Mouse (Mus musculus) heart, embryonic 11.5 days (tissue): ENCODE data around the gene Spaar. TPM values are rescaled to one million over a fixed set of nuclear protein-coding genes. Genes with fewer than 3 reads are reported as not detected.

Source experiments
- ATAC-seq: fragments of 200-750 bp; cut with Nextera tagmentation; replicated peaks from 2 replicates; pipeline ENCODE4 v1.8.0; 2017; ENCODE audit warnings: moderate library complexity; ENCODE audit not compliant: insufficient number of reproducible peaks, low FRiP score, low TSS enrichment
- H3K27ac ChIP-seq: fragments of 300-500 bp; sonication (generic); 2 replicates; pipeline ENCODE4 v1.5.1; 2014; ENCODE audit warnings: mild to moderate bottlenecking, low read depth, low read length
- H3K27me3 ChIP-seq: fragments of 300-500 bp; sonication (generic); 2 replicates; pipeline ENCODE4 v1.6.1; 2014; ENCODE audit warnings: mild to moderate bottlenecking, low read length, mixed read lengths; ENCODE audit not compliant: control insufficient read depth, insufficient read depth
- H3K36me3 ChIP-seq: fragments of 300-500 bp; sonication (generic); 2 replicates; pipeline ENCODE4 v1.6.1; 2014; ENCODE audit warnings: mild to moderate bottlenecking, low read length, moderate library complexity, mixed read lengths; ENCODE audit not compliant: control insufficient read depth, insufficient read depth
- H3K4me1 ChIP-seq: fragments of 300-500 bp; sonication (generic); 2 replicates; pipeline ENCODE4 v1.6.1; 2014; ENCODE audit warnings: low read length; ENCODE audit not compliant: control insufficient read depth, insufficient read depth
- H3K4me2 ChIP-seq: fragments of 300-500 bp; sonication (generic); 2 replicates; pipeline ENCODE4 v1.6.1; 2014; ENCODE audit warnings: mild to moderate bottlenecking, moderate library complexity
- H3K4me3 ChIP-seq: fragments of 300-500 bp; sonication (generic); 2 replicates; pipeline ENCODE4 v1.5.1; 2014; ENCODE audit warnings: low read depth, low read length
- H3K9ac ChIP-seq: fragments of 300-500 bp; sonication (generic); 2 replicates; pipeline ENCODE4 v1.6.1; 2014; ENCODE audit warnings: mild to moderate bottlenecking, low read depth, low read length, moderate library complexity
- H3K9me3 ChIP-seq: fragments of 300-500 bp; sonication (generic); replicated peaks from 2 replicates; pipeline ENCODE4 v1.6.1; 2016; ENCODE audit warnings: low read length; ENCODE audit not compliant: control insufficient read depth
- WGBS: fragments of 180-500 bp; shearing (Covaris S2); extraction: QIAGEN DNeasy Blood & Tissue Kit; methylation state at CpG from one replicate; pipeline ENCODE4 v1.1.7; 2014; ENCODE audit not compliant: insufficient replicate concordance; 5-methylcytosine and 5-hydroxymethylcytosine counted together
- polyA plus RNA-seq: library from polyadenylated mRNA; unstranded; fragments of >200 nt; fragmentation: Nextera tagmentation; extraction: Ambion mirVana; gene quantifications from 2 replicates; pipeline ENCODE4 v1.2.1, GENCODE M21; 2014

Spaar gene
- polyA plus RNA-seq = 0.16 and 0.24 TPM in 2 replicates

- H3K27ac ChIP-seq = peak within 1 kb of the TSS; percentile 80
- ATAC-seq = no peak
- H3K4me2 ChIP-seq = peak within 1 kb of the TSS; percentile 34
These were observed at the start of gene Spaar for GRCm38 (mm10) chr4:43729794-43730550. TSS of gene Spaar (plus strand) at chr4:43730034.

GRCm38 (mm10) chr4:43690021-43690420, 39.8 kb upstream of the Spaar start:
- H3K9me3 ChIP-seq = no peaks in the 10 kb centered on the region
- no peak for ATAC-seq
- 90% methylated on average over 17 of the region's 17 CpGs for WGBS

More at GRCm38 (mm10) chr4:43729794-43730550, at the start of gene Spaar:
- no peaks in the 10 kb centered on the region for H3K36me3 ChIP-seq
- 0 out of 2 replicates have a peak within 1 kb of the TSS, but pooled peaks have one; percentile 56 for H3K9ac ChIP-seq
- H3K27me3 ChIP-seq = no peaks in the 10 kb centered on the region
- H3K9me3 ChIP-seq = no peaks in the 10 kb centered on the region
- no peak within 1 kb of the TSS for H3K4me3 ChIP-seq
- 31% methylated on average over 14 of the region's 14 CpGs for WGBS
- peaks cover 48% of the 10 kb centered on the region for H3K4me1 ChIP-seq

GRCm38 (mm10) chr4:43691026-43691425, 38.8 kb upstream of the Spaar start:
- ATAC-seq = no peak
- Histone ChIP-seq H3K9me3 (no peaks in the 10 kb centered on the region), H3K36me3 (0 out of 2 replicates have a peak, but pooled peaks cover 3% of the 10 kb centered on the region), H3K27me3 (no peaks in the 10 kb centered on the region), H3K4me1 (peaks cover 18% of the 10 kb centered on the region), H3K4me2 (no peak overlapping the region), H3K9ac (no peak overlapping the region), H3K4me3 (no peak overlapping the region), H3K27ac (no peak overlapping the region)
- 74% methylated on average over 5 of the region's 5 CpGs for WGBS

More at GRCm38 (mm10) chr4:43690021-43690420, 39.8 kb upstream of the Spaar start:
- Histone ChIP-seq H3K9ac (no peak overlapping the region), H3K4me2 (no peak overlapping the region), H3K27ac (no peak overlapping the region), H3K4me3 (no peak overlapping the region), H3K36me3 (0 out of 2 replicates have a peak, but pooled peaks cover 3% of the 10 kb centered on the region), H3K4me1 (peaks cover 12% of the 10 kb centered on the region), H3K27me3 (no peaks in the 10 kb centered on the region)

GRCm38 (mm10) chr4:43693806-43694241, 36.0 kb upstream of the Spaar start:
- 37% methylated on average over 5 of the region's 5 CpGs for WGBS
- H3K27ac ChIP-seq = no peak overlapping the region
- ATAC-seq = no peak

DNA sequence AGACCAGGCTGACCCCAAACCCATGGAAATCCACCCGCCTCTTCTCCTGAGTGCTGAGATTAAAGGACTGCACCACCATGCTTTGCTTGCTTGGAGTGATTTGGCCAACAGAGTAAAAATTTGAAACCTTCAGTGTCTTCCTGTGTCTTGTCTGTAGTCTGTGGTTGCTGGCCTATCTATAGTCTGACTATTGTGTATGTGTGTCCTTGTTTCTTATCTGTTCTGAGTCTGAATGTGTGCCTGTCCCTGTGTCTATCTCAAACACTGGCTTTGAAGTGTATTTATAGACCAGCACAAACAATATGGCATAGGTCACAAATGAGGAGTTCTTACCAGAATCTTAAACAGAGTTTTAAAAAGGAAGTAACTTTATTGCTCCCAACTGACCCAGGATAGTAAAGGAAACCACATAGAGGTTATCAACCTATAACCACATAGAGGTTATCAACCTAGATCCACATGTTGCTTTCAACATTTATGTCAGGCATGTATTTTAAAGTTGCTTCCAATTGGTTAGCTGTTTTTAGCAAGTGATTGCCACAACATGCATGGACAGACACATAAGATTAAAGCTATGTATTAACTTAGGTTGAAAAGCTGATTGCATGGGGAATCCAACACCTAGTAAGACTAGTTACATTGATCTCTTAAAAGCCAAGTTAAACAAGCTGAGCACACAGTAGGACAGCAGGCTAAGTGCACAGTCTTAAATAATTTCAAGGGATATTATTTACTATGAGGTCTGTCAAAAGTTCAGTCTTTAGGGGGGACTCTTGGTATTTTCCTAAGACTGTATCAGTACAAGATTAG, 35.2 kb upstream of the Spaar start:
- Histone ChIP-seq H3K9ac (no peak overlapping the region), H3K27ac (no peak overlapping the region)
- WGBS = 73% methylated on average over 1 of the region's 1 CpGs

More at GRCm38 (mm10) chr4:43693806-43694241, 36.0 kb upstream of the Spaar start:
- no peaks in the 10 kb centered on the region for H3K27me3 ChIP-seq
- H3K9ac ChIP-seq = no peak overlapping the region
- peaks cover 18% of the 10 kb centered on the region for H3K4me1 ChIP-seq
- H3K4me3 ChIP-seq = no peak overlapping the region
- H3K36me3 ChIP-seq = 0 out of 2 replicates have a peak, but pooled peaks cover 3% of the 10 kb centered on the region
- no peaks in the 10 kb centered on the region for H3K9me3 ChIP-seq
- H3K4me2 ChIP-seq = no peak overlapping the region

DNA sequence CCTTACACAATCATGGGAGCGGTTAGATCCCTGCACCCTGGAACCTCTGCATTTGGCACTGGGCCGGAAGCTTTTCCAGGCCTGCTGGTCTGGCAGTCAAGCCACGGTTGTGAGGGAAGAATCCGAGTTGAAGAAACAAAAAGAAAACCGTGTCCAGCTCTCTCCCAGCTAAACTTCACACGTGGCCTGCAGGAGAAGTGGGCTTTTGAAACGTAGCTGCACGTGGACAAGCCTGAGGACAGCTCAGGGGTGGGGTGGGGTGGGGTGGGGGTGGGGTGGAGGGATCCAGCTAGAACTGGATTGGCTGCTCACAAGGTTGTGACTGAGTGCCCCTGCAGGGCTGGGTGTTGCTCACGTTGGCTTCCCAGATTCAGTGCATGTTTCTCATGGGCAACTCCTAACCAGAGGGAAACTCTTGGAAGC, 34.6 kb upstream of the Spaar start:
- no peak overlapping the region for H3K4me2 ChIP-seq
- H3K27ac ChIP-seq = 0 out of 2 replicates have a peak overlapping the region, but pooled peaks have one; percentile 22
- no peak overlapping the region for H3K9ac ChIP-seq
- no peaks in the 10 kb centered on the region for H3K27me3 ChIP-seq
- H3K36me3 ChIP-seq = 0 out of 2 replicates have a peak, but pooled peaks cover under 1% of the 10 kb centered on the region
- WGBS = 19% methylated on average over 9 of the region's 9 CpGs
- no peak for ATAC-seq
- H3K9me3 ChIP-seq = no peaks in the 10 kb centered on the region
- peaks cover 18% of the 10 kb centered on the region for H3K4me1 ChIP-seq
- H3K4me3 ChIP-seq = no peak overlapping the region

More for the DNA sequence above, 35.2 kb upstream of the Spaar start:
- no peaks in the 10 kb centered on the region for H3K9me3 ChIP-seq
- H3K4me2 ChIP-seq = no peak overlapping the region
- ATAC-seq = no peak
- peaks cover 18% of the 10 kb centered on the region for H3K4me1 ChIP-seq
- no peaks in the 10 kb centered on the region for H3K27me3 ChIP-seq
- H3K36me3 ChIP-seq = 0 out of 2 replicates have a peak, but pooled peaks cover 3% of the 10 kb centered on the region
- no peak overlapping the region for H3K4me3 ChIP-seq

- no peak overlapping the region for H3K9ac ChIP-seq
- no peak overlapping the region for H3K27ac ChIP-seq
- no peaks in the 10 kb centered on the region for H3K36me3 ChIP-seq
- H3K4me2 ChIP-seq = no peak overlapping the region
- H3K4me3 ChIP-seq = no peak overlapping the region
- WGBS = 87% methylated on average over 13 of the region's 13 CpGs
- H3K27me3 ChIP-seq = no peaks in the 10 kb centered on the region
- H3K4me1 ChIP-seq = peaks cover 18% of the 10 kb centered on the region
- no peak for ATAC-seq
- H3K9me3 ChIP-seq = no peaks in the 10 kb centered on the region
These were observed 33.3 kb upstream of the Spaar start for GRCm38 (mm10) chr4:43696561-43696960.

- Histone ChIP-seq H3K36me3 (no peaks in the 10 kb centered on the region), H3K9ac (no peak within 1 kb of the TSS), H3K27me3 (no peaks in the 10 kb centered on the region), H3K4me2 (no peak within 1 kb of the TSS), H3K9me3 (no peaks in the 10 kb centered on the region), H3K4me1 (0 out of 2 replicates have a peak, but pooled peaks cover 1% of the 10 kb centered on the region), H3K4me3 (no peak within 1 kb of the TSS), H3K27ac (no peak within 1 kb of the TSS)
- WGBS = 71% methylated on average over 6 of the region's 6 CpGs
- ATAC-seq = no peak
These were observed 29.1 kb upstream of the Spaar start, which contains the start of gene Olfr70 for GRCm38 (mm10) chr4:43700707-43701106. TSS of gene Olfr70 (minus strand) at chr4:43700807.
